Mouse (Mus musculus): ENCODE data around the gene Rbm47.
A peak's percentile ranks its signal among the peaks of the same experiment; 100 is the strongest.

DNA sequence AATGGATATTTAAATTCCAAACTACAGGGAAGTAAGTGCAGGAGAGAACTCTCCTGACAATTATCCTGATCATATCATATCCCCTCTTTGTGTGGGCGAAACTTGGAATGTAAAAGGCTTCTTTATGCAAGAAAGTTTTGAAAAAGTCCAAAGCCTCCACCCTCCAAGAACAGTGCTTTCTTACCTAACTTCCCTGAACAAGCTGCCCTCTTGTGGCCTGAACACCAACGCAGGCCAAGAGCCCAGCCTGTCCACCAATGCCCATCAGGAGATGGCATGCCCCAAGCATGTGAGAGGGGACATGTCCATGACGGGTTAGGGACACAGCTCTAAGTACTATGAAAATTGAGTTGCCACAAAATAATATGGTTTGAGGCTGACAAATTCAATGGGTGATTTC lies 71.3 kb downstream of the Rbm47 start:
- TF ChIP-seq CTCF (IDR thresholded peaks at IDR 0.05): peak; percentile 65
- TF ChIP-seq EP300 (IDR thresholded peaks at IDR 0.05): no peak

Measured in lung, postnatal 0 days (tissue).